Mouse (Mus musculus) urinary bladder, postnatal 4 days (tissue): ENCODE data around the gene Kmt2a.
"Not testable (repeated sequence)": the region's sequence is repeated elsewhere in the genome, so short reads cannot be mapped to it uniquely, and the experiment has no call there.

ENCODE experiments used
- DNase-seq, 2 experiments: peaks; one replicate each; pipeline ENCODE4 v3.0.0; 2021 to 2022; ENCODE audit warnings: low spot score in 2 of 2

Gene Kmt2a

GRCm38 (mm10) chr9:44819920-44820827 lies 60.9 kb downstream of the Kmt2a start:
- DNase-seq = no peak

GRCm38 (mm10) chr9:44817522-44817921 lies 63.6 kb downstream of the Kmt2a start:
- DNase-seq = no peak

GRCm38 (mm10) chr9:44814179-44814578 lies 66.9 kb downstream of the Kmt2a start:
- no peak for DNase-seq

GRCm38 (mm10) chr9:44810316-44810715 lies 70.8 kb downstream of the Kmt2a start:
- DNase-seq = no peak

GRCm38 (mm10) chr9:44807778-44808177 lies 73.3 kb downstream of the Kmt2a start:
- peak in 1 of 2 experiments; percentile 53 for DNase-seq

- DNase-seq = no peak
These were observed 74.0 kb downstream of the Kmt2a start for GRCm38 (mm10) chr9:44807141-44807540.

- no peak for DNase-seq
These were observed 75.6 kb downstream of the Kmt2a start for GRCm38 (mm10) chr9:44805536-44805935.

GRCm38 (mm10) chr9:44804678-44805077 lies 76.4 kb downstream of the Kmt2a start:
- DNase-seq = no peak

- no peak for DNase-seq
These were observed 78.2 kb downstream of the Kmt2a start, which contains the start of gene Ttc36 for GRCm38 (mm10) chr9:44802808-44803450. Gene Ttc36 (minus strand): TSS chr9:44803072.

GRCm38 (mm10) chr9:44801669-44802068 lies 79.4 kb downstream of the Kmt2a start:
- DNase-seq = no peak

GRCm38 (mm10) chr9:44799958-44800324 lies 81.2 kb downstream of the Kmt2a start:
- DNase-seq = no peak

GRCm38 (mm10) chr9:44799102-44799957 lies 81.8 kb downstream of the Kmt2a start, which contains the start of gene Tmem25:
Gene Tmem25 (minus strand): TSS chr9:44799307.
- DNase-seq = peak; percentile 78 to 80

- no peak for DNase-seq
These were observed 82.8 kb downstream of the Kmt2a start for GRCm38 (mm10) chr9:44798298-44798697.

GRCm38 (mm10) chr9:44792842-44793241 lies 88.3 kb downstream of the Kmt2a start:
- DNase-seq = no peak

GRCm38 (mm10) chr9:44772750-44773651 lies 108.1 kb downstream of the Kmt2a start:
- peak; percentile 90 to 92 for DNase-seq

- no peak for DNase-seq
These were observed 108.7 kb downstream of the Kmt2a start for GRCm38 (mm10) chr9:44772392-44772749.

- DNase-seq = no peak
These were observed 109.7 kb downstream of the Kmt2a start for GRCm38 (mm10) chr9:44771376-44771775.

- DNase-seq = not testable (repeated sequence)
These were observed 113.1 kb downstream of the Kmt2a start for GRCm38 (mm10) chr9:44768029-44768394.

GRCm38 (mm10) chr9:44767101-44768028 lies 113.7 kb downstream of the Kmt2a start, which contains the start of the genes Arcn1 and Ift46:
Gene Arcn1 (minus strand): TSS chr9:44767845.
Gene Ift46 (plus strand): TSS chr9:44767908.
- DNase-seq = peak; percentile 81

GRCm38 (mm10) chr9:44760873-44761272 lies 120.2 kb downstream of the Kmt2a start:
- DNase-seq = no peak
